Mouse (Mus musculus): Measurements from ENCODE around the gene Haus3.

DNA sequence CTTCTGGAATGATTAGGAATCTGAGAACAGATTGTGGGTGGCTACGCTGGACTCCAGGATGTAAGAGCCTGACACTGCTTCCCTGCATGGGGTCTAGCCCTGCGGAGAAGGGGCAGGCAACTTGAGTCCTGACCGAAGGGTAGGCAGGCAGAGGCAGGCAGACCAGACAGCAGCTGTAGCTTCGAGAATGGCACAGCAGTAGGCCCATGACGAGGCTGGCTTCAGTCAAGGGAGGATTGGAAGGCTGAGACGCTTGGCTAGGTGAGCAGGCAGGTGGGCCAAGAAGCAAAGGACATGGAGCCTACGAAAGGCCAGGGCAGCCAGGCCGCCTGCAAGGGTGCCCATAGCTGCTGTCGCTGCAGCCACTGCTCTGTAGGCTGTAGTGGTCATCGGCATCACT lies 7.4 kb upstream of the Haus3 start:
- TF ChIP-seq CTCF (IDR thresholded peaks at IDR 0.05; ENCODE audit: low read depth): no peak
- no peak for TF ChIP-seq EP300 (IDR thresholded peaks at IDR 0.05; ENCODE audit: low read depth)
